Mouse (Mus musculus): ENCODE measurements around the gene Slc26a8.

DNA sequence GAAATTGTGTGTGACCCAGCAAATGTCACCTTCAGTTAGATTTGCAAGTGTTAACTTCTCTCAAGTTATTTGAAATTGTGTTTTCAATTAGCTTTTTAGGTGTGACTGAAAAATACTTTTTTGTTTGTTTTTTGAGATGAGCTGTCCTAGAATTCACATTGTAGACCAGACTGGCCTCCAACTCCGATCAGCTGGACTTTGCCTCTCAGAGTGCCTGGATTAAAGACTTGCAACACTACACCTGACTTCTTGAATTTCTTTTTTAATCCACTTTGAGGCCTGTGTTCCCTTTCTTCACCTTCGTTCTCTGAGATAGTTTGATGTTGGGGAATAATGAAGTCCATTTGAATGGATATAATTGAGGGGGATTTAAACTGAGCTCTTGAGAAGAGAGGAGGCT is 4.0 kb upstream of the Slc26a8 start:
- no peak for TF ChIP-seq GATA1 (IDR thresholded peaks at IDR 0.05; ENCODE audit: low read length)
- TF ChIP-seq TAL1 (IDR thresholded peaks at IDR 0.05; ENCODE audit: low read length) = no peak

All from erythroblast, embryonic 14.5 days (primary cell).